In genomic region chr8:27679164-27679563, GRCm38 (mm10) we compare ENCODE assay signal across 9 mouse cellular contexts.
DNase-seq lines count a peak whose midpoint lies in the region; ATAC-seq and TF ChIP-seq lines count a peak whose summit lies in the region.
"Had no signal": no experiment of that assay in that cellular context is flagged by ENCODE, and none has a peak within 500 bp of the region (broad histone marks: within the 10 kb centered on the region; RNA-seq: fewer than 3 reads in every experiment).

No protein-coding gene starts in this region.

- H3K27me3 ChIP-seq in lung, postnatal 0 days (replicated peaks; ENCODE audit: insufficient read depth, low read length): no peaks in the 10 kb centered on the region
- H3K27me3 ChIP-seq: embryonic facial prominence, embryonic 13.5 days had no signal

- no peak overlapping the region for H3K27ac ChIP-seq in lung, postnatal 0 days (ENCODE audit: low read length)
- H3K27ac ChIP-seq: embryonic facial prominence, embryonic 13.5 days had no signal

- no peaks in the 10 kb centered on the region for H3K4me1 ChIP-seq in lung, postnatal 0 days (ENCODE audit: insufficient read depth, low read depth, low read length)
- H3K4me1 ChIP-seq: embryonic facial prominence, embryonic 13.5 days had no signal

- no peak for ATAC-seq in lung, postnatal 0 days

- 16% methylated on average over 2 of the region's 2 CpGs for WGBS in lung, postnatal 0 days

- DNase-seq in thymus, postnatal 14 days: peak; percentile 4
- no peak for DNase-seq in thymus, adult 18-20 months
- DNase-seq in cerebellum, postnatal 10 days: peak; percentile 79 to 89
- peak; percentile 6 to 31 for DNase-seq in heart, postnatal 14 days
- peak; percentile 39 to 50 for DNase-seq in kidney, postnatal 4 days
- DNase-seq in lung, postnatal 0 days (ENCODE audit: low spot score): peak; percentile 44
- DNase-seq in right cerebral cortex, postnatal 10 days (ENCODE audit: low spot score in 2 of 2): peak; percentile 67 to 72
- no peak for DNase-seq in ovary, adult 18-20 months (ENCODE audit: low spot score)

- no peak overlapping the region for H3K9ac ChIP-seq in lung, postnatal 0 days (replicated peaks; ENCODE audit: low read depth)
- H3K9ac ChIP-seq: embryonic facial prominence, embryonic 13.5 days had no signal

- H3K36me3 ChIP-seq in lung, postnatal 0 days (ENCODE audit: insufficient read depth, low read length): no peaks in the 10 kb centered on the region
- H3K36me3 ChIP-seq: embryonic facial prominence, embryonic 13.5 days had no signal

- H3K4me3 ChIP-seq in lung, postnatal 0 days (ENCODE audit: low read depth, low read length): no peak overlapping the region
- H3K4me3 ChIP-seq: embryonic facial prominence, embryonic 13.5 days had no signal

- H3K9me3 ChIP-seq in lung, postnatal 0 days (ENCODE audit: low read length): no peaks in the 10 kb centered on the region
- H3K9me3 ChIP-seq: embryonic facial prominence, embryonic 13.5 days had no signal

- no peak overlapping the region for H3K4me2 ChIP-seq in lung, postnatal 0 days (replicated peaks; ENCODE audit: low read depth, low read length)
- H3K4me2 ChIP-seq: embryonic facial prominence, embryonic 13.5 days had no signal

- intact Hi-C loops in heart, postnatal 14 days (cut with DNase I): loop anchor here (5.0 kb wide), 2 partner anchors 468 to 1613 kb away; no protein-coding TSS in a partner anchor

- peak; percentile 62 for TF ChIP-seq CTCF in lung, postnatal 0 days (IDR thresholded peaks at IDR 0.05)

- no peak for TF ChIP-seq EP300 in lung, postnatal 0 days (IDR thresholded peaks at IDR 0.05)

Comparison
In these comparisons a context has a peak if more than half of its experiments do, and no peak if none do; other contexts are left out.
1. DNase-seq: peak in thymus, postnatal 14 days (single experiment), cerebellum, postnatal 10 days (2 of 2), heart, postnatal 14 days (2 of 2), kidney, postnatal 4 days (2 of 2), lung, postnatal 0 days (single experiment) and right cerebral cortex, postnatal 10 days (2 of 2); none in thymus, adult 18-20 months (0 of 2) and ovary, adult 18-20 months (single experiment).